Mouse (Mus musculus) kidney, embryonic 15.5 days (tissue): ENCODE data around the gene Apoo. TPM values are rescaled to one million over a fixed set of nuclear protein-coding genes. Genes with fewer than 3 reads are reported as not detected.
A peak's percentile ranks its signal among the peaks of the same experiment; 100 is the strongest.
"Not testable (repeated sequence)": the region's sequence is repeated elsewhere in the genome, so short reads cannot be mapped to it uniquely, and the experiment has no call there.

ENCODE experiments used
- ATAC-seq: fragments of 200-750 bp; cut with Nextera tagmentation; replicated peaks from 2 replicates; pipeline ENCODE4 v1.8.0; 2017; ENCODE audit warnings: moderate TSS enrichment; ENCODE audit not compliant: low FRiP score
- H3K27ac ChIP-seq: fragments of 300-500 bp; sonication (generic); 2 replicates; pipeline ENCODE4 v1.5.1; 2015; ENCODE audit warnings: mild to moderate bottlenecking, inconsistent platforms
- H3K27me3 ChIP-seq: fragments of 300-500 bp; sonication (generic); 2 replicates; pipeline ENCODE4 v1.6.1; 2015; ENCODE audit warnings: inconsistent platforms
- H3K36me3 ChIP-seq: fragments of 300-500 bp; sonication (generic); 2 replicates; pipeline ENCODE4 v1.6.1; 2015; ENCODE audit warnings: inconsistent platforms
- H3K4me1 ChIP-seq: fragments of 300-500 bp; sonication (generic); 2 replicates; pipeline ENCODE4 v1.6.1; 2015; ENCODE audit warnings: inconsistent platforms
- H3K4me2 ChIP-seq: fragments of 300-500 bp; sonication (generic); 2 replicates; pipeline ENCODE4 v1.6.1; 2015; ENCODE audit warnings: moderate library complexity, mild to moderate bottlenecking, inconsistent platforms
- H3K4me3 ChIP-seq: fragments of 300-500 bp; sonication (generic); replicated peaks from 2 replicates; pipeline ENCODE4 v1.5.1; 2015; ENCODE audit warnings: mild to moderate bottlenecking, inconsistent platforms
- H3K9ac ChIP-seq: fragments of 300-500 bp; sonication (generic); 2 replicates; pipeline ENCODE4 v1.6.1; 2015; ENCODE audit warnings: mild to moderate bottlenecking, inconsistent platforms
- H3K9me3 ChIP-seq: fragments of 300-500 bp; sonication (generic); replicated peaks from 2 replicates; pipeline ENCODE4 v1.6.1; 2016; ENCODE audit warnings: inconsistent platforms
- WGBS: fragments of 180-500 bp; shearing (Covaris S2); methylation state at CpG from one replicate; pipeline ENCODE4 v1.1.7; 2015; ENCODE audit warnings: mixed read lengths; 5-methylcytosine and 5-hydroxymethylcytosine counted together
- microRNA-seq: library from miRNA; unstranded; fragments of <30 nt; microRNA quantifications from one replicate; pipeline ENCODE4, GENCODE M21; 2016
- polyA plus RNA-seq: library from polyadenylated mRNA; unstranded; fragments of >200 nt; fragmentation: Nextera tagmentation; extraction: Ambion mirVana; gene quantifications from 2 replicates; pipeline ENCODE4 v1.2.1, GENCODE M21; 2015

Apoo gene
- polyA plus RNA-seq, 1 experiment from 2014 or later = 96.9 TPM

- peaks cover 28% of the 10 kb centered on the region for H3K27me3 ChIP-seq
- not testable (repeated sequence) for H3K4me1 ChIP-seq, H3K36me3 ChIP-seq, H3K4me2 ChIP-seq, H3K4me3 ChIP-seq, H3K27ac ChIP-seq, H3K9ac ChIP-seq, H3K9me3 ChIP-seq, ATAC-seq
- WGBS = 87% methylated on average over 2 of the region's 2 CpGs
Measured at GRCm38 (mm10) chrX:94446021-94446420, 79.1 kb downstream of the Apoo start.

GRCm38 (mm10) chrX:94450047-94450881 is 83.3 kb downstream of the Apoo start:
- not testable (repeated sequence) for H3K9me3 ChIP-seq, H3K36me3 ChIP-seq, H3K4me2 ChIP-seq, H3K4me1 ChIP-seq, H3K4me3 ChIP-seq, H3K27ac ChIP-seq, H3K9ac ChIP-seq, ATAC-seq
- WGBS = 40% methylated on average over 1 of the region's 7 CpGs
- peaks cover 20% of the 10 kb centered on the region for H3K27me3 ChIP-seq

DNA sequence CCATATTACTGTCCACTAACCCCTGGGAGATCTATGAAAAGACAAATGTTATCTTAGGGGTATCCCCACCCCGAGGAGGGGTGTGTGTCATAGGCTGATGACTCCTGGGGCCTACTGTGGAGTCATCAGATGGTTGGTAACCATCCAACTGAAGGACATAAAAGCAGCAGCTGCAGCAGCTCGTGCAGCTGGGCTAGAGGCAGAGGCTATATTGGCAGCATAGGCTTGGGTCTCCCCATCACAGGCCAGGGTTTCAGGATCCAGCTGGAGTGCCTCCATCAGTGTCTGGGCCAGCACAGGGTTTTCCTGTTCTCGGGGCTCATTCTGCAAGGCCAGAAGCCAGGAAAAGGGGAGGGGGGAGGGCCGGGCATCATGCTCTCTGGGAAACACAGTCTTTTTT is 92.4 kb downstream of the Apoo start:
- no peak overlapping the region for H3K9ac ChIP-seq
- no peaks in the 10 kb centered on the region for H3K36me3 ChIP-seq
- WGBS = 57% methylated on average over 4 of the region's 4 CpGs

DNA sequence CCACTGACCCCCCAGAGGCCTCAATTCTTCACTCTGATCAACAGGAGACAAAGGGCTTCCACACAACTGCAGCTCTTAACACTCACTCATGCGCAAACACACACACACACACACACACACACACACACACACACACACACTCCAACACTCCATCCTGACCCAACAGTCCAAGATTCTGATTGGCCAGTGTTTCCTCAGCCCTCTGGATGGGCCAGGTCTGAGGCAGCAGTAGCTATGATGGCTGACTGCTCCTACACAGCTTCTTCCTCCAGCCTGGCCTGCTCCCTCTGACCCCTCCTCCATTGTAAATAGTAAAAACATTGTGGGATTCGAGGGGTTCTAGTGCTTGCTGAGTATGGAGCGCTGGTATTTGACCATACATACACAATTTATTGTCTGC is 94.6 kb downstream of the Apoo start:
- not testable (repeated sequence) for H3K9me3 ChIP-seq, H3K9ac ChIP-seq, H3K27ac ChIP-seq, ATAC-seq, H3K4me3 ChIP-seq, H3K36me3 ChIP-seq, H3K4me2 ChIP-seq, H3K4me1 ChIP-seq
- WGBS = 79% methylated on average over 1 of the region's 3 CpGs
- peaks cover 34% of the 10 kb centered on the region for H3K27me3 ChIP-seq

More for the DNA sequence above, 92.4 kb downstream of the Apoo start:
- no peak overlapping the region for H3K27ac ChIP-seq
- no peaks in the 10 kb centered on the region for H3K9me3 ChIP-seq
- H3K4me2 ChIP-seq = no peak overlapping the region
- peaks cover 50% of the 10 kb centered on the region for H3K27me3 ChIP-seq
- H3K4me1 ChIP-seq = no peaks in the 10 kb centered on the region
- H3K4me3 ChIP-seq = no peak overlapping the region
- ATAC-seq = peak; percentile 79

DNA sequence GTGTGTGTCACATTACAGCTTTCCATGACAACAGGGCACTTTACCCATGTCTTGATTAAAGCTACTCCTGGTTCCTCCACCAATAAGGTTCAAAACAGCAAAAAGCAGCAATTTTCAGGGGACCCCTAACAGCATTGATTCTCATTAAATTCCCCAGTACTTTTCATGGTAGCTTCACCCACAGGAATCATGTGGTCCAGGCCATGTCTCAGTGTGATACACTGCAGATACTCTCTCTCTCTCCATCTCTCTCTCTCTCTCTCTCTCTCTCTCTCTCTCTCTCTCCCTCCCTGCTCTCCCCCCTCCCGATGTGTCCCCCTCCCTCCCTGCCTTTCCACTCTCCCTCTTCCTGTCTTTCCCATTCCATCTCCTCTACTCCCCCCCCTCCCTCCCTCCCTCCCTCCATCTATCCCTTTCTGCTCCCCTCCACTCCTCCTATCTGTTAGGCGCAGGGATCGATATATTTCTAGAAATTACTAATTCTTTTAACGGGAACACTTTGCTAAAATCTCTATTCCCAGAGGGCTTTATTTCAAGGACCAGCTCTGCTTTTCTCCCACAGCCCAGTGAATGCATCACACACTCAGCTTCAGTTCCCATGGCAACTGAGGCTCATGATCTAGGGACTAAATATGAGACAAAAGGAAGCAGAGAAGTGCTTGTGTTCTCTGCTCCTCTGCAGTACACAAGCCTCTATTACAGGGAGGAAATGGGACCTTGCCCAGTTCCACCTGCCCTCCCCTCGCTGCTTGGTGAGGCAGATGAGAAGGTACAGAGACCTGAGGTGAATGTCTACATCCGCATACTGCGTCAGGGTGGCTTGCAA is 95.9 kb downstream of the Apoo start:
- H3K4me1 ChIP-seq, H3K4me2 ChIP-seq, H3K9ac ChIP-seq, H3K36me3 ChIP-seq, ATAC-seq, H3K27ac ChIP-seq, H3K4me3 ChIP-seq, H3K9me3 ChIP-seq: not testable (repeated sequence)
- no CpG with 5 or more reads among the region's 7 CpGs for WGBS
- H3K27me3 ChIP-seq = peaks cover 21% of the 10 kb centered on the region

Small RNA genes within 50 kb of the gene (microRNA-seq; reads per million reads assigned to microRNA genes)
- gene Gm44477 = not detected

Other genes starting within 250 kb of the Apoo start
- gene Zfx, start 243.4 kb upstream of the Apoo start, polyA plus RNA-seq = 30.0 and 32.4 TPM in 2 replicates
- gene Eif2s3x, start 154.3 kb upstream of the Apoo start, polyA plus RNA-seq = 74.7 and 79.2 TPM in 2 replicates
- gene Klhl15, start 132.5 kb upstream of the Apoo start, polyA plus RNA-seq = 8.3 and 9.3 TPM in 2 replicates
- gene Fam90a1b, start 340 bp upstream of the Apoo start, polyA plus RNA-seq = 0.12 TPM in 1 of 2 replicates, not detected in the other
- 579 and 609 TPM in 2 replicates for gene Maged1, start 175.0 kb downstream of the Apoo start, polyA plus RNA-seq